Mouse (Mus musculus) liver, embryonic 14.5 days (tissue): ENCODE results near the gene Pygm.

ENCODE experiments used
- CTCF ChIP-seq: IDR thresholded peaks from 2 replicates; pipeline ENCODE4 v1.5.1; 2016; ENCODE audit warnings: antibody characterized with exemption, low read depth, control low read depth
- EP300 ChIP-seq: IDR thresholded peaks from 2 replicates; pipeline ENCODE4 v1.6.1; 2016; ENCODE audit warnings: antibody characterized with exemption, low read depth

- no peak for TF ChIP-seq CTCF
- TF ChIP-seq EP300 = no peak
Measured at GRCm38 (mm10) chr19:6386234-6386633, 2.0 kb downstream of the Pygm start.
